7 mouse cellular contexts compared by ENCODE assay signal in the genomic region with DNA sequence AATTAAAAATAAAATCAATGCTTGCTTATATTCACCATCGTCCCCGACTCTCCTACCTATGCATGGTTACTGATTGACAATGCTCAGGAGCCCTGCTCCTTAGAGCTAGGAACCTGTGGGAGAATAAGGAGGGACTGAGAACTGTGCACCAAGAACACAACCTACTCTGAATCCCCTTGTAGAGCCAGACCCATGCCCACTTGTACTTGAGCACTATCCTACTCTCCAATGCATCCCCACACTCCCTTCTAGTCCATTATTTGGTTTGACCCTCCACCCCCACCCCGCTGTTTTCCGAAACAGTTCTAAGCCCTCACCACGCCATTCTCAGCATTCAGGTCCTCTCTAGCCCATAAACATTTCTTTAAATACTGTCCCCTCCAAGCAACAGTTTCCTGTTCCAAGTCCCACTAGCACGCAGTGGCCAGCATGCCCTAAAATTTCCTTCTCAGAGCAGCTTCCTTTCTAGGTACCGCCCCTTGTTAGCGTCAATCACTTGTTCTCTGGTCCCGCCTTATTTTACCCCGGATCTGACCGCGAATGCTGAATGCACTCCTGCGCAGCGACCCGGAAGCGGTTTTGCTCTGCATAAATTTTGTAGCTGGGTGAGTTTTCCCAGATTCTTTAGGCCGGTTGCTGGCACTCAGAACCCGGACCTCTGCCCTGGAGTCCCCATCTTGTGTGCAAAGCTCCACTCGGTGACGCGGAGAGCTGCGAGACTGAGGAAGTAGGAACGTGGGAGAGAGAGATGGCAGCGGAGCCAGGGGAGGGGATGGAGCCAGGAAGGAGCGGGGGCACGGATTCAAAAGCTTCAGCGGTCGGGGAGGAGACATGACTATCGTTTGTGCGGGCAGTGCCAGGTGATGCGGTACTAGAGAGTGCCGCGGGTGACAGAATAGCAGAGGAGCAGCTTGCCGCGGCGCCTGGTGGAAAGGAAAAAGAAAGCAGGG. TPM values are rescaled to one million over a fixed set of nuclear protein-coding genes. Genes with fewer than 3 reads are reported as not detected.
DNase-seq lines count a peak whose midpoint lies in the region; ATAC-seq lines count a peak whose summit lies in the region.

Gene Zfp160 (plus strand): TSS at position 522 of the 950 bp plus-strand sequence.

- WGBS in intestine, embryonic 15.5 days: 4% methylated on average over 36 of the region's 36 CpGs
- 6% methylated on average over 36 of the region's 36 CpGs for WGBS in midbrain, embryonic 10.5 days

- peak within 1 kb of the TSS; percentile 75 for H3K9ac ChIP-seq in intestine, embryonic 15.5 days

- peak within 1 kb of the TSS; percentile 76 for H3K4me3 ChIP-seq in intestine, embryonic 15.5 days (replicated peaks)
- H3K4me3 ChIP-seq in midbrain, embryonic 10.5 days: peak within 1 kb of the TSS; percentile 87

- no peaks in the 10 kb centered on the region for H3K27me3 ChIP-seq in intestine, embryonic 15.5 days (replicated peaks)
- no peaks in the 10 kb centered on the region for H3K27me3 ChIP-seq in midbrain, embryonic 10.5 days (ENCODE audit: low read depth, poor library complexity, severe bottlenecking)

- peaks cover 5% of the 10 kb centered on the region; the same call in 1 of the 2 replicates for H3K4me1 ChIP-seq in intestine, embryonic 15.5 days (replicated peaks)
- peaks cover 17% of the 10 kb centered on the region for H3K4me1 ChIP-seq in midbrain, embryonic 10.5 days

- H3K36me3 ChIP-seq in intestine, embryonic 15.5 days: no peaks in the 10 kb centered on the region
- H3K36me3 ChIP-seq in midbrain, embryonic 10.5 days: peaks cover 26% of the 10 kb centered on the region

- peak; percentile 91 for DNase-seq in adrenal gland, adult 2 months
- peak; percentile 77 for DNase-seq in embryo, embryonic 11.5 days (ENCODE audit: low read depth, low spot score)
- peak; percentile 69 to 71 for DNase-seq in gastrocnemius, postnatal 36 days
- peak; percentile 89 to 97 for DNase-seq in left cerebral cortex, postnatal 25 days (ENCODE audit: low spot score in 2 of 2)
- peak; percentile 86 for DNase-seq in midbrain, embryonic 10.5 days (ENCODE audit: low spot score)
- DNase-seq in right cerebral cortex, postnatal 4 days: peak; percentile 75

- ATAC-seq in intestine, embryonic 15.5 days: peak; percentile 99

- H3K4me2 ChIP-seq in intestine, embryonic 15.5 days (replicated peaks): peak within 1 kb of the TSS; percentile 72

- intact Hi-C loops in gastrocnemius, postnatal 36 days (cut with DNase I): loop anchor here (5.0 kb wide), 1 partner anchor 41 kb away; no protein-coding TSS in a partner anchor
- intact Hi-C loops in left cerebral cortex, postnatal 25 days (cut with DNase I): loop anchor here (1.0 to 5.0 kb wide), 2 partner anchors 41 to 63 kb away; partner anchors contain the start of gene Ppp2r1a

- no peaks in the 10 kb centered on the region for H3K9me3 ChIP-seq in intestine, embryonic 15.5 days
- H3K9me3 ChIP-seq in midbrain, embryonic 10.5 days (replicated peaks): no peaks in the 10 kb centered on the region

- H3K27ac ChIP-seq in intestine, embryonic 15.5 days: peak within 1 kb of the TSS; percentile 91
- H3K27ac ChIP-seq in midbrain, embryonic 10.5 days (replicated peaks): peak within 1 kb of the TSS; percentile 94

RNA-seq across cellular contexts. Expression of gene Zfp160, which starts in this region (rescaled TPM):
- total RNA-seq in adrenal gland, adult 2 months (2021): 10 to 100 TPM; 12.4 to 13.5 TPM
- polyA plus RNA-seq in adrenal gland, adult 2 months (2012; rRNA removed): 0.81 and 0.90 TPM in 2 replicates
- total RNA-seq in gastrocnemius, postnatal 36 days (2021): 1 to 10 TPM; 4.2 to 5.1 TPM
- 10.2 and 11.3 TPM in 2 replicates for polyA plus RNA-seq in intestine, embryonic 15.5 days (2015; fragmentation: Nextera tagmentation; extraction: Ambion mirVana)
- total RNA-seq in left cerebral cortex, postnatal 25 days (2021): 10 to 100 TPM; 18.5 to 21.5 TPM
- polyA plus RNA-seq in midbrain, embryonic 10.5 days (2016; fragmentation: Nextera tagmentation; extraction: Ambion mirVana): 15.4 and 17.9 TPM in 2 replicates

Comparison
In these comparisons a context has a peak if more than half of its experiments do, and no peak if none do; other contexts are left out.
1. Peak in every context shown above with its lines: DNase-seq, ATAC-seq, H3K4me3 ChIP-seq and H3K27ac ChIP-seq.